10 mouse cellular contexts compared by ENCODE assay signal in the genomic region with DNA sequence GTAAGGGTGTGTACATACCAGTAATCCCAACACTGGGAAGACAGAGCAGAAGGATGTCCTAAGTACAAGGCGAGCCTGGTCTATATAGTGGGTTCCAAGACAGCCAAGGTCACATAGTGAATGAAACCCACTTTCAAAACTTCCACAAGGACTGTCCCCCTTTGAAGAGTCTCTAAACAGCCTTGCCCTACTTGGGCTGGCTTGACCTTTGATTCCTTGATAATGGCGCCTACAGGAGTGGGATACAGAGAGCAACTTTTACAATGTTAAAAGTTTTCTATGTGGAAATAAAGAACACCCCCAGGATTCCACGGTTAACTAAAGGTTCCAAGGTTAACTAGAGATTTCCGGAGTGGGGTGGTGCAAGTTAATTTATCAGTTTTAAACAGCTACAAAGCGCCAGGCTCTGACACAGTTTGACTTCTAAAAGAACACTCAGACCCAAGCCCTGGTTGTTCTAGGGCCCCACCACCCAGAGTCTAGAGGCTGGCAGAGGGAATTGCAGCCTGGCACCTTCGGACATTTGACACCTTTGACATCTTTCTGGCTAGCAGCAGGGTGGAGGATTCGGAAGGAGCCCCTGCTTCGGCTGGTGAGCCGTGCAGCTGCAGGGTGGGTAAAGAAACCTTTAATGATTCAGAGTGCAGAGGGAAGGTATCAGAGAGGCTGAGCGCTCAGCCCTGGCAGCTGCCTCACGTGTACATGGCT. TPM values are rescaled to one million over a fixed set of nuclear protein-coding genes. Genes with fewer than 3 reads are reported as not detected.
A peak's percentile ranks its signal among the peaks of the same experiment; 100 is the strongest.
DNase-seq lines count a peak whose midpoint lies in the region; ATAC-seq and TF ChIP-seq lines count a peak whose summit lies in the region.
"Had no signal": no experiment of that assay in that cellular context is flagged by ENCODE, and none has a peak within 500 bp of the region (broad histone marks: within the 10 kb centered on the region; RNA-seq: fewer than 3 reads in every experiment).

No protein-coding gene starts in this region.

- 84% methylated on average over 11 of the region's 11 CpGs for WGBS in heart, embryonic 10.5 days
- 64% methylated on average over 11 of the region's 11 CpGs for WGBS in lung, embryonic 15.5 days
- WGBS in neural tube, embryonic 15.5 days, result 85% methylated on average over 11 of the region's 11 CpGs

- peak overlapping the region; percentile 72 for H3K4me2 ChIP-seq in lung, embryonic 15.5 days
- H3K4me2 ChIP-seq in neural tube, embryonic 15.5 days, result peak overlapping the region; percentile 19; the same call in 1 of the 2 replicates
- H3K4me2 ChIP-seq: midbrain, embryonic 11.5 days had no signal

- H3K27me3 ChIP-seq in heart, embryonic 10.5 days (ENCODE audit: insufficient read depth, poor library complexity, severe bottlenecking), result no peaks in the 10 kb centered on the region
- H3K27me3 ChIP-seq in lung, embryonic 15.5 days, result no peaks in the 10 kb centered on the region
- H3K27me3 ChIP-seq in neural tube, embryonic 15.5 days (replicated peaks), result no peaks in the 10 kb centered on the region

- peak; percentile 6; the same call in 1 of the 2 replicates for TF ChIP-seq POLR2A in embryonic fibroblast, embryonic 13.5 days (IDR thresholded peaks at IDR 0.05; ENCODE audit: low read depth, low read length)

- H3K9ac ChIP-seq in lung, embryonic 15.5 days, result peak overlapping the region; percentile 71; the same call in 1 of the 2 replicates
- H3K9ac ChIP-seq in neural tube, embryonic 15.5 days (replicated peaks), result no peak overlapping the region

- peaks cover 54% of the 10 kb centered on the region for H3K4me1 ChIP-seq in heart, embryonic 10.5 days
- peaks cover 46% of the 10 kb centered on the region for H3K4me1 ChIP-seq in lung, embryonic 15.5 days
- peaks cover 5% of the 10 kb centered on the region; the same call in 1 of the 2 replicates for H3K4me1 ChIP-seq in embryonic fibroblast, embryonic 13.5 days (ENCODE audit: control insufficient read depth, insufficient read depth, low read length)
- peaks cover 55% of the 10 kb centered on the region for H3K4me1 ChIP-seq in neural tube, embryonic 15.5 days

- TF ChIP-seq CTCF in embryonic fibroblast, embryonic 13.5 days (IDR thresholded peaks at IDR 0.05; ENCODE audit: borderline replicate concordance, insufficient read depth, low read length), result no peak

- H3K36me3 ChIP-seq in heart, embryonic 10.5 days, result peaks cover 40% of the 10 kb centered on the region
- H3K36me3 ChIP-seq in lung, embryonic 15.5 days, result peaks cover 22% of the 10 kb centered on the region
- peaks cover 30% of the 10 kb centered on the region; the same call in 1 of the 2 replicates for H3K36me3 ChIP-seq in neural tube, embryonic 15.5 days

- no peak for DNase-seq in heart, embryonic 10.5 days (ENCODE audit: low spot score)
- no peak for DNase-seq in heart, postnatal 4 days
- DNase-seq in lung, adult 18-20 months, result no peak
- no peak for DNase-seq in gastrocnemius, postnatal 4 days (ENCODE audit: low spot score in 2 of 2)
- no peak for DNase-seq in ovary, postnatal 36 days (ENCODE audit: low spot score)

- no peaks in the 10 kb centered on the region for H3K9me3 ChIP-seq in heart, embryonic 10.5 days
- no peaks in the 10 kb centered on the region for H3K9me3 ChIP-seq in lung, embryonic 15.5 days
- H3K9me3 ChIP-seq in neural tube, embryonic 15.5 days (replicated peaks), result no peaks in the 10 kb centered on the region

- H3K27ac ChIP-seq in heart, embryonic 10.5 days, result 0 out of 2 replicates have a peak overlapping the region, but pooled peaks have one; percentile 22
- no peak overlapping the region for H3K27ac ChIP-seq in lung, embryonic 15.5 days
- H3K27ac ChIP-seq in embryonic fibroblast, embryonic 13.5 days (ENCODE audit: insufficient read depth, low read length), result no peak overlapping the region
- H3K27ac ChIP-seq in neural tube, embryonic 15.5 days (replicated peaks), result no peak overlapping the region

- no peak overlapping the region for H3K4me3 ChIP-seq in heart, embryonic 10.5 days
- 0 out of 2 replicates have a peak overlapping the region, but pooled peaks have one; percentile 6 for H3K4me3 ChIP-seq in lung, embryonic 15.5 days
- H3K4me3 ChIP-seq in embryonic fibroblast, embryonic 13.5 days (ENCODE audit: insufficient read depth, low read length), result no peak overlapping the region
- no peak overlapping the region for H3K4me3 ChIP-seq in neural tube, embryonic 15.5 days (replicated peaks)

- no peak for ATAC-seq in lung, embryonic 15.5 days (ENCODE audit: borderline replicate concordance, extremely low read depth, low FRiP score, low TSS enrichment)
- no peak for ATAC-seq in neural tube, embryonic 15.5 days (ENCODE audit: low FRiP score)
- ATAC-seq: hindbrain, embryonic 16.5 days had no signal

RNA-seq across cellular contexts. Expression of a gene that starts 4.8 kb away (rescaled TPM):
- polyA plus RNA-seq in heart, embryonic 10.5 days (2016; fragmentation: Nextera tagmentation; extraction: Ambion mirVana), result 15.7 and 24.9 TPM in 2 replicates
- total RNA-seq in heart, postnatal 4 days (2021), result 10 to 100 TPM in 1 of 2 experiments, 1 to 10 TPM in 1; 9.8 to 12.3 TPM
- polyA plus RNA-seq in lung, embryonic 15.5 days (2015; fragmentation: Nextera tagmentation; extraction: Ambion mirVana), result 12.1 and 12.2 TPM in 2 replicates
- polyA plus RNA-seq in embryonic fibroblast, embryonic 13.5 days (2011; ENCODE audit: insufficient read length, low read depth, missing spikeins), result 35.5 and 47.6 TPM in 2 replicates
- 21.2 and 21.5 TPM in 2 replicates for polyA plus RNA-seq in neural tube, embryonic 15.5 days (2015; fragmentation: Nextera tagmentation; extraction: Ambion mirVana)
- total RNA-seq in gastrocnemius, postnatal 4 days (2021), result 10 to 100 TPM in 1 of 2 experiments, 1 to 10 TPM in 1; 9.4 to 10.2 TPM

RNA-seq across cellular contexts. Expression of a gene that starts 6.7 kb away (rescaled TPM):
- polyA plus RNA-seq in heart, embryonic 10.5 days (2016; fragmentation: Nextera tagmentation; extraction: Ambion mirVana), result 119 and 127 TPM in 2 replicates
- total RNA-seq in heart, postnatal 4 days (2021), result 10 to 100 TPM; 41.1 to 42.4 TPM
- 130 and 137 TPM in 2 replicates for polyA plus RNA-seq in lung, embryonic 15.5 days (2015; fragmentation: Nextera tagmentation; extraction: Ambion mirVana)
- polyA plus RNA-seq in embryonic fibroblast, embryonic 13.5 days (2011; ENCODE audit: insufficient read length, low read depth, missing spikeins), result 80.0 and 99.9 TPM in 2 replicates
- polyA plus RNA-seq in neural tube, embryonic 15.5 days (2015; fragmentation: Nextera tagmentation; extraction: Ambion mirVana), result 145 and 147 TPM in 2 replicates
- total RNA-seq in gastrocnemius, postnatal 4 days (2021), result 10 to 100 TPM; 36.8 to 41.5 TPM

RNA-seq across cellular contexts. Expression of a gene that starts 12.9 kb away (rescaled TPM):
- 17.3 and 24.9 TPM in 2 replicates for polyA plus RNA-seq in heart, embryonic 10.5 days (2016; fragmentation: Nextera tagmentation; extraction: Ambion mirVana)
- 10 to 100 TPM; 12.7 to 13.0 TPM for total RNA-seq in heart, postnatal 4 days (2021)
- polyA plus RNA-seq in lung, embryonic 15.5 days (2015; fragmentation: Nextera tagmentation; extraction: Ambion mirVana), result 27.4 and 28.2 TPM in 2 replicates
- polyA plus RNA-seq in embryonic fibroblast, embryonic 13.5 days (2011; ENCODE audit: insufficient read length, low read depth, missing spikeins), result 11.3 and 14.5 TPM in 2 replicates
- polyA plus RNA-seq in neural tube, embryonic 15.5 days (2015; fragmentation: Nextera tagmentation; extraction: Ambion mirVana), result 15.4 and 19.2 TPM in 2 replicates
- 10 to 100 TPM; 16.1 to 18.3 TPM for total RNA-seq in gastrocnemius, postnatal 4 days (2021)

RNA-seq across cellular contexts. Expression of a gene that starts 15.1 kb away (rescaled TPM):
- polyA plus RNA-seq in heart, embryonic 10.5 days (2016; fragmentation: Nextera tagmentation; extraction: Ambion mirVana), result 43.5 and 53.9 TPM in 2 replicates
- total RNA-seq in heart, postnatal 4 days (2021), result 10 to 100 TPM; 28.1 to 29.1 TPM
- polyA plus RNA-seq in lung, embryonic 15.5 days (2015; fragmentation: Nextera tagmentation; extraction: Ambion mirVana), result 45.1 and 49.6 TPM in 2 replicates
- 73.5 and 75.2 TPM in 2 replicates for polyA plus RNA-seq in embryonic fibroblast, embryonic 13.5 days (2011; ENCODE audit: insufficient read length, low read depth, missing spikeins)
- polyA plus RNA-seq in neural tube, embryonic 15.5 days (2015; fragmentation: Nextera tagmentation; extraction: Ambion mirVana), result 36.7 and 39.2 TPM in 2 replicates
- total RNA-seq in gastrocnemius, postnatal 4 days (2021), result 10 to 100 TPM; 19.3 to 21.0 TPM

RNA-seq across cellular contexts. Expression of a gene that starts 20.2 kb away (rescaled TPM):
- polyA plus RNA-seq in heart, embryonic 10.5 days (2016; fragmentation: Nextera tagmentation; extraction: Ambion mirVana), result 40.5 and 44.7 TPM in 2 replicates
- total RNA-seq in heart, postnatal 4 days (2021), result 10 to 100 TPM; 33.4 to 36.0 TPM
- polyA plus RNA-seq in lung, embryonic 15.5 days (2015; fragmentation: Nextera tagmentation; extraction: Ambion mirVana), result 34.5 and 37.5 TPM in 2 replicates
- polyA plus RNA-seq in embryonic fibroblast, embryonic 13.5 days (2011; ENCODE audit: insufficient read length, low read depth, missing spikeins), result 20.1 and 23.5 TPM in 2 replicates
- polyA plus RNA-seq in neural tube, embryonic 15.5 days (2015; fragmentation: Nextera tagmentation; extraction: Ambion mirVana), result 20.4 and 25.7 TPM in 2 replicates
- total RNA-seq in gastrocnemius, postnatal 4 days (2021), result 10 to 100 TPM; 17.5 to 21.9 TPM
